Mouse (Mus musculus) embryonic fibroblast, embryonic 13.5 days (primary cell): ENCODE measurements around the gene Igfbpl1. TPM values are rescaled to one million over a fixed set of nuclear protein-coding genes. Genes with fewer than 3 reads are reported as not detected.

Source experiments
- H3K27ac ChIP-seq: 2 replicates; pipeline ENCODE4 v1.5.1; 2012; ENCODE audit warnings: low read length, control low read depth, inconsistent platforms; ENCODE audit not compliant: insufficient read depth
- H3K4me1 ChIP-seq: 2 replicates; pipeline ENCODE4 v1.6.1; 2011; ENCODE audit warnings: low read length; ENCODE audit not compliant: control insufficient read depth, insufficient read depth
- H3K4me3 ChIP-seq: 2 replicates; pipeline ENCODE4 v1.5.1; 2011; ENCODE audit warnings: mild to moderate bottlenecking, control low read depth, low read length; ENCODE audit not compliant: insufficient read depth
- CTCF ChIP-seq: IDR thresholded peaks from 2 replicates; pipeline ENCODE4 v1.5.1; 2011; ENCODE audit warnings: mild to moderate bottlenecking, control low read depth, low read length, moderate library complexity, borderline replicate concordance; ENCODE audit not compliant: insufficient read depth
- POLR2A ChIP-seq: IDR thresholded peaks from 2 replicates; pipeline ENCODE4 v1.6.1; 2011; ENCODE audit warnings: low read depth, mild to moderate bottlenecking, control low read depth, low read length, moderate library complexity
- polyA plus RNA-seq: library from polyadenylated mRNA; stranded (reverse); fragments of >200 nt; gene quantifications from 2 replicates; pipeline ENCODE4 v1.2.4, GENCODE M21; 2011; ENCODE audit warnings: low read depth; ENCODE audit not compliant: missing spikeins, insufficient read length

Gene Igfbpl1
- 0.49 TPM in 1 of 2 replicates, not detected in the other for polyA plus RNA-seq

DNA sequence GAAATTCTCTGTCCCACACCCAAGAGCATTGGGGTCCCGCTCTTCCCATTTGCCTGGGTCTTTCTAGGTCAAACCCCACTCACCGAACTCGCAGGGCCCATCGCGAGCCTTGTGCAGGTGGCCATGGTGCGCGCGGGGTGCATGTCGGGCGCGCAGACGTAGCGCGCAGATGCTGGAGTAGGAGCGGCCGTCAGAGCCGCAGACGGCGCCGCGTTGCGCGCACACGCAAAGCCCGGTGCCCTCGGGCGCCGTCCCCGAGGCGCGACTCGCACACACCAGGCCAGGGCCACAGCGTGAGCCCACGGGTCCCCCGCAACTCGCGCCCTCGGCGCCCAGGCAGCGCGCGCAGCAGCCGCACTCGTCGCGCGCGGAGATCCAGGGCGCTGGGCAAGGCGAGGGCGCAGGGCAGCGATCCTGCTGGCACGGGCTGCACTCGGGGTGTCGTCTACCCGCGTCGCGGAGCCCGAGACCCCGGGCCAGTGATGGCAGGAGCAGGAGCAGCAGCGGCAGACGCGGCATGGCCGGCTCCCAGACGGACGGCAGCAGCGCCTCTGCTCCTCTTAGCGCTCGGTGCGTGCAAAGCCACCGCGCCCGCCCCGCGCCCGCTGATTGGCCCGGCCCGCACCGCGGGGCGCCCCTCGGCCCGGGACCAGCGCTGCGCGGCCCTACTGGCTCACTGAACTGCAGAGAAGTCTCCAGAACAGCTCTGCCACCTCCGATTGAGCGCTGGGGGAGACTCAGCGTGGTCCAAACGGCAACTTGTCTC is at the start of gene Igfbpl1:
Igfbpl1 (minus strand) TSS at position 649 of the 766 bp plus-strand sequence.
- TF ChIP-seq POLR2A (no peak), CTCF (no peak)
- H3K4me3 ChIP-seq: no peak within 1 kb of the TSS
- no peaks in the 10 kb centered on the region for H3K4me1 ChIP-seq
- no peak within 1 kb of the TSS for H3K27ac ChIP-seq

DNA sequence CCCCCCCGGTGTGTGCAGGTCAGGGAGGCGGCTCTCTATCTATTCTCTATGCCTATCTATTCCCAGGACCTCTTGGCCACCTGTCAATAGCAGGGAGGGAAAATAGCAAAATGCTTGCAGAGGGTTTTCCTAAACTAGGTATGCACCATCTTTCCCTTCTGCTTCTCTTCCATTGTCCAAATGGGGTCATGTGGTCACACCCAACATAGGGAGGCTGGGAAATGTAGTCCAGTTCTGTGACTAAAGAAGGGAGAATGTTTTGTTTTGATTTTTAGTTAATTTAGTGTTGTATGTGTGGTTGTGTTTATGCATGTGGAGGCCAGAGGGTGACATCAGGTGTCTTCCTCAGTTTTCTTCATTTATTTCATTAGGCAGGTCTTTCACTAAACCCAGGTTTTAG is 45.4 kb upstream of the Igfbpl1 start:
- Histone ChIP-seq H3K27ac (no peak overlapping the region), H3K4me3 (no peak overlapping the region), H3K4me1 (no peaks in the 10 kb centered on the region)
- TF ChIP-seq CTCF: no peak
- TF ChIP-seq POLR2A: no peak

DNA sequence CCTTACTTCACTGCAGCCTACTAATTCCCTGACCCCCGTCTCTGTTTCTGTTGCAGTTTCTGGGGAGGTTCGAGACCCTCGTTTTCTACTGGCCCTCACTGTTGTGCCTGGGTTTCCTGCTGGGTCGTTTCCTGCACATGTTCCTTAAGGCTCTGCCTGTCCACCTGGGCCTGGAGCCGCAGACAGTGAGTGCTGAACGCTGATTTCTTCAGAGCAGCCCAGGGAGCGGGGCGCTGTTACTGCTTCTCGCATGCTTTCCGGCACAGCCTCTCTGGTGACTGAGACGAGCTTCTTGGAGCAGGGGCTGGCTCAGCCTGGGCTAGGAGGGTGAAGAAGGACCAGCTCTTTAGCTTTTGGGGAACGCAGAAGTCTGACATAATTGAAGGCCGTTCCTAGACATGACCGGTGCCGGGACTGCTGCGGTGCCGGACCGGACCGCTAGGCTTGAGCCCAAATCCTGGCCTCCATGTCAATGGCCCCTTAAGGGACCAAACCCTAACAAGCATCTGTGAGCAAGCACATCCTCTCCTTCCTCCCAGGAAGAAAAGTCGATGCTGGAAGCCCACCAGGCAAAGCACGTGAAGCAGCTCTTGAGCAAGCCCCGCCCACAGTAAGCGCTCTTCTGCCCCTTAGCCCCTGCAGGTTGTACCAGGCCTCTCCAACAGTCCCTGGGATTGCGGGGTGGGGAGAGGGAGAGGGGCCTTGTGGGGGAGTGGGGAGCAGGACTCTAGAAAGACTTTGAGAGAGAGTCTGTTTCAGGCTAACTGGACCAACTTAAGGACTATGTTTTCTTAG is 42.5 kb upstream of the Igfbpl1 start:
- no peak overlapping the region for H3K27ac ChIP-seq
- no peak overlapping the region for H3K4me3 ChIP-seq
- TF ChIP-seq CTCF (no peak), POLR2A (no peak)
- no peaks in the 10 kb centered on the region for H3K4me1 ChIP-seq

DNA sequence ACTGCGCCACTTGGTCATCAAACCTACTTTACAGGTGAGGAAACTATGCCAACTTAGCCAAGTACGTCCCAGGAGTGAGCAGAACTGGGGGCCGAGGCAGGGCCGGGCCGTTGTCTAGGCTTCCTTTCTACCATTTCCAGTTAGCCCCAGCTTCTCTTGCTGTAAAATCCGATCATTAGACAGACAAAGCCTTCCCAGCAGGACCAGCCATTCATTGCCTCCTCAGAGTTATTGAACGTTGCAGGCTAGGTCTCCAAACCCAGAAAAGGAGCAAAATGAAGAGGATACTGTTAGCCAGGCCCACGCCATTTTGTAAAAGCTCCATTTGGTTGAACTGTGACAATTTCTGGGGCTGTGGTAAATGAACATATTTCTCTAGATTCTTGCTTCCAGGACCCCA is 40.7 kb upstream of the Igfbpl1 start:
- TF ChIP-seq POLR2A (no peak), CTCF (no peak)
- Histone ChIP-seq H3K4me1 (no peaks in the 10 kb centered on the region), H3K4me3 (no peak overlapping the region), H3K27ac (no peak overlapping the region)

DNA sequence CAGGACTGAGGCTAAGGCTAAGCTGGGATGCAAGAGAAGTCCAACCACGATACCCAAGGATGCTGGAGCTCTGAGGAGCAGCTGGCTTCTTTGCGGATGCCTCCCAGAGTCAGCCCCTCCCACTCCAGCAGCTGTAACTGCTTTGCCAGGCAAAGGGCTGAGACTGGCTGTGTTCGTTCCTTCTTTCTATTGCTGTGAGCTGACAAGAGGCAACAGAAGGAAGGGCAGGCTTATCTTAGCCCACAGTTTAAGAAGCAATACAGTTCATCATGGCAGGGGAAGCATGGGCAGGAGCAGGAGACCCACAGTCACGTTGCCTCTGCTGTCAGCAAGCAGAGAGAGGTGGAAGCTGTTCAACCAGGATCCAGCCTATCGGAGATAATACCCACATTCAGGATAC is 34.4 kb upstream of the Igfbpl1 start:
- H3K27ac ChIP-seq: no peak overlapping the region
- no peak for TF ChIP-seq POLR2A
- TF ChIP-seq CTCF: no peak
- no peak overlapping the region for H3K4me3 ChIP-seq
- H3K4me1 ChIP-seq: no peaks in the 10 kb centered on the region

DNA sequence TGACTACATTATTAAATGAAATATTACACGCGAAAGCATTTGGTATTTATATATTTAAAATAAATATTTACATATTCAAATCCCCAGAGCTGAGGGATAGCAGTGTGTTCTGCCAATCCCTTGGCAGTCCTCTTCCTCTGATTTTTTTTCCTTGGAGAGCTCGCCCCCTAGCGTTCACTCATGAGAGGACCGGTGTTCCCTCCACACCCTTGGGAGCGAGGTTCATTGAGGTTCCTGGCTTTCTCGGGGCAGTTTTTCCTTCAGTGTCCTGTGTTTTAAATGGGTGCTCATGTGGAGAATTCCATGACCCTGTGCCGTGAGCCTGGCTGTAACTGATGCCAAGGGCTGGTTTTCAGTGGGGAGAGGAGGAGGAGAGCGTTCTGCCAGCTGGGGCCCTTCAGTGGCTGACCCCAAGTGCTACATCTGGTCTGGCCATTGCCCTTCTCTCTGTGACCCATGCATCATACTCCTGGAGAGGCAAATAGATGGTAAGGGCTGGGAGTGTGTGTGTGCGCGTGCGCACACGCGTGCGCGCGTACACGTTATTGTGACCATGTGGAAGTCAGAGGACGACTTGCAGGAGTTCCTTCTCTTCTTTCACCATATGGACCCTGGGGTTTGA is 29.2 kb upstream of the Igfbpl1 start:
- Histone ChIP-seq H3K27ac (no peak overlapping the region), H3K4me1 (peaks cover 4% of the 10 kb centered on the region), H3K4me3 (no peak overlapping the region)
- no peak for TF ChIP-seq POLR2A
- peak; percentile 70; the same call in 1 of the 2 replicates for TF ChIP-seq CTCF

DNA sequence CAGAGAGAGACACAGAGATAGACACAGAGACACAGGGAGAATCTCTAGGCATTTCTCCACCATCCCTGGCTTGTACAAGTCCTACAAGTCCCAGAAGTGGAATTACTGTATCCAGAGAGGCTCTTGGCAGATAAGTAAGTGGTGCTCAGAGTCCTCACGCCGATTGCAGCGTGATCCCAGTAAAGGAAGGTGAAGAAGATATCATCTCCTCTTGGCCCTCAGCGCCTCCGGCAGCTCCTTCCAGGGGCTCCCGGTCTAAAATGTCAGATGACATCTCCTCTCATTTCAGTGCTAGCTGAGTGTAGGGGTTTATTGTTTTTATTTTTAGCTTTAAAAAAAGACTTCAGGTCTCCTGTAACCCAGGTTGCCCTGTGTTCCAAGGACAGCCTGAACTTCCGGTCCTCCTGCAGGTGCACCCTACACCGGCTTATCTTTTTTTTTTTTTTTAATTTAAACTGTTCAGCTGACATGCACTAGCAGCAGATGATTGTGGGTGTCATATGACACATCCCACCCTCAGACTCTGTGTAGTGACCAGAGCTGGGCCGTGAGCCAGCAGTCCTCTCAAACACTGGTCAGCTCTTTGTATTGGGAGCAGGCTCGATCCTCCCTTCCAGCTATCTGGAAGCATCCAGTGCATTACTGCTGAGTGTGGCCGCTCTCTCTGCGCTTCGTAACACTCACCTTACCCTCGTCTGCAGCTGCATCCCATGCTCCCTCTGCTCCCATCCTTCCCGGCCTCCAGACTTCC is 26.9 kb upstream of the Igfbpl1 start:
- H3K27ac ChIP-seq: no peak overlapping the region
- no peak overlapping the region for H3K4me3 ChIP-seq
- TF ChIP-seq POLR2A (no peak), CTCF (no peak)
- peaks cover 4% of the 10 kb centered on the region for H3K4me1 ChIP-seq

DNA sequence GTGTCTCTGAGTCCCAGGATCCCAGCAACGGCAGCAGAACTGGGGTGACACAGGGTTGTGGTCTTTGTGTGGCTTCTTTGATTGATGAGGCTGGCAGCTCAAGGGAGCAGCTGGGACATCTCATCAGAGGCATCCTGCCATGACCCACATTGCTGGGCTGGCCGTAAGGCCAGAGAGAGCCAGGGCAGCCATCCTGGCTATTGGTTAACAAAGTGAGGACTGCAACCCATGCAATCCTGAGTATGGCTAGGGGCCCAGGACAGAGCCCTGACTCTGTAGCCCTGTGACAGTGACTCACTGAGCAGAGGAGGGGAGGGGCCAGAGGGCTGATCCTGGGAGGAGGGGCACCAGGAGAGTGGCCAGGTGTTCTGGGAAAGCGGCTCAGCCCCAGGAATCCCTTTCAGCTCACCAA is 24.9 kb upstream of the Igfbpl1 start:
- no peak for TF ChIP-seq CTCF
- no peak for TF ChIP-seq POLR2A
- H3K27ac ChIP-seq: no peak overlapping the region
- peaks cover 4% of the 10 kb centered on the region for H3K4me1 ChIP-seq
- H3K4me3 ChIP-seq: no peak overlapping the region

DNA sequence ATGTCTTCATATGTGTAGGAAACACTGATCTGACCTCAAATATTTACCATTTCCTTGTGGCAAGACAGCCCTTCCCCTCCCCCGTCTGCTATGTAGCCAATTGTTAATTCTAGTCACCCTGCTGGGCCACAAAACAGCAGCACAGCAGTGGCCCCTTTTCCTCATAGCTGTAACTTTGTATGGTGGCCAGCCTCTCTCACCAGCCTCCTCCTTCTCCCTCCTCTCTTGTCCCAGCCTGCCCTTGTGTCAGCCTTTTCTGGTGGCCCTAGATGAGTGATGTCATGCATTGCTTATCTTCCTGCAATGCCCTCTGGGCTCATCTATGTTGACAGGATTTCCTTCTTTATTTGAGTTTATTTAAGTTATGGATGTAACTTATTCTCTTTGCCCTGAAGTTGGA is 22.7 kb upstream of the Igfbpl1 start:
- Histone ChIP-seq H3K4me3 (no peak overlapping the region), H3K4me1 (peaks cover 4% of the 10 kb centered on the region), H3K27ac (no peak overlapping the region)
- TF ChIP-seq CTCF (no peak), POLR2A (no peak)
